Mouse (Mus musculus): ENCODE measurements at regions not wholly inside any gene's neighbourhood (a gene's known extent, or its start where the extent isn't known, plus 50 kb on each side); places are given as distances from the start of the nearest gene placed in this dataset.
A peak's percentile ranks its signal among the peaks of the same experiment; 100 is the strongest.

- no peak for ATAC-seq (ENCODE audit: low read depth)
- no peaks in the 10 kb centered on the region for H3K36me3 ChIP-seq (ENCODE audit: control insufficient read depth, insufficient read depth, low read length)
- peaks cover 13% of the 10 kb centered on the region; the same call in 1 of the 2 replicates for H3K4me1 ChIP-seq (ENCODE audit: control insufficient read depth, insufficient read depth, low read length)
- H3K27ac ChIP-seq (ENCODE audit: low read depth, low read length) = no peak overlapping the region
- WGBS = 82% methylated on average over 3 of the region's 3 CpGs
- no peak overlapping the region for H3K4me2 ChIP-seq (ENCODE audit: low read depth, low read length)
- no peak overlapping the region for H3K9ac ChIP-seq (replicated peaks; ENCODE audit: low read depth, low read length)
- no peaks in the 10 kb centered on the region for H3K27me3 ChIP-seq (ENCODE audit: control insufficient read depth, insufficient read depth, low read length)
- no peak overlapping the region for H3K4me3 ChIP-seq (ENCODE audit: low read depth, low read length)
- no peaks in the 10 kb centered on the region for H3K9me3 ChIP-seq (ENCODE audit: control insufficient read depth, low read length)
These were observed 186.3 kb upstream of the Mvb12b start for GRCm38 (mm10) chr2:34074066-34074465.

DNA sequence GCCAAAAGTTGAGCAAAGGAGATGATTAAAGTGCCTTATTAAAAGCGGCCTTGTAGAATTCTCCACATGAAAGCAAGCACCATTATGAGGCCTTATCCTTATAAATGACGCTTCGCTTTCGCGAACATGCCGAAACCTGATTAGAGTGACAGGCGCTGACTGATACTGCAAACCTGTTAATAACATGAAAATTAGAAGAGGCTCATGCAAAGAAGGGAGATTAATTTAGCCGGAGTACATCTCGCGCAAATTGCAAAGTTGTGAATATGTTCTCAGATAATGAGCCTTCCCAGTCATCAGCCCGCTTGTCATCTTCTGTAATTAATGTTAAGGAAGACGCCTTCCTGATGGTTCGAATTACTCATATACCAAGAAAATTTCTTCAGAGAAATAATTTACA lies 177.8 kb upstream of the Mvb12b start:
- H3K4me1 ChIP-seq (ENCODE audit: control insufficient read depth, insufficient read depth, low read length) = no peaks in the 10 kb centered on the region
- no peak overlapping the region for H3K4me3 ChIP-seq (ENCODE audit: low read depth, low read length)
- H3K4me2 ChIP-seq (ENCODE audit: low read depth, low read length) = no peak overlapping the region
- H3K9me3 ChIP-seq (ENCODE audit: control insufficient read depth, low read length) = no peaks in the 10 kb centered on the region
- 76% methylated on average over 13 of the region's 13 CpGs for WGBS
- no peak overlapping the region for H3K9ac ChIP-seq (replicated peaks; ENCODE audit: low read depth, low read length)
- ATAC-seq (ENCODE audit: low read depth) = no peak
- no peaks in the 10 kb centered on the region for H3K27me3 ChIP-seq (ENCODE audit: control insufficient read depth, insufficient read depth, low read length)
- H3K36me3 ChIP-seq (ENCODE audit: control insufficient read depth, insufficient read depth, low read length) = no peaks in the 10 kb centered on the region
- H3K27ac ChIP-seq (ENCODE audit: low read depth, low read length) = no peak overlapping the region

GRCm38 (mm10) chr2:34065090-34065489 lies 177.3 kb upstream of the Mvb12b start:
- Histone ChIP-seq H3K27ac (ENCODE audit: low read depth, low read length) (no peak overlapping the region), H3K9me3 (ENCODE audit: control insufficient read depth, low read length) (no peaks in the 10 kb centered on the region), H3K4me3 (ENCODE audit: low read depth, low read length) (no peak overlapping the region), H3K4me1 (ENCODE audit: control insufficient read depth, insufficient read depth, low read length) (no peaks in the 10 kb centered on the region), H3K4me2 (ENCODE audit: low read depth, low read length) (no peak overlapping the region), H3K9ac (replicated peaks; ENCODE audit: low read depth, low read length) (no peak overlapping the region), H3K27me3 (ENCODE audit: control insufficient read depth, insufficient read depth, low read length) (no peaks in the 10 kb centered on the region), H3K36me3 (ENCODE audit: control insufficient read depth, insufficient read depth, low read length) (no peaks in the 10 kb centered on the region)
- 52% methylated on average over 10 of the region's 10 CpGs for WGBS
- ATAC-seq (ENCODE audit: low read depth) = no peak

DNA sequence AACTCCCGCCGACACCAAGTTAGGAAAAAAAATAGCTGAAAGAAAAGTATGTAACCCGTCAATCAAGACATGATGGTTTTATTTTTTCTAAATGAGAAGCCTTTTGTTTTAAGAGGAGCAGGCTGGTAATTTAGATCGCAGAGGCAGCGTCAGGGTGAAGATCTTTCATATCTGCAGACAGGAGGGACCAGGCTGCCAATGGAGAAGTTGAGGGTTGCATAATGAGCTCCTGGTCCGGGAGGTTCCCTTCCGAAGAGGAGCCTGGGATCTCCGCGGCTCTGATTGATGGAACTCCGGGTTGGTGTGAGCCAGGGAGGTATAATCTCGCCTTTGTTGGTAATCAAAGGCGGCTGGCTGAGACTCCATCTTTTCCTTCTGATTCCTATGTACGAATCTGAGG lies 168.8 kb upstream of the Mvb12b start:
- Histone ChIP-seq H3K36me3 (ENCODE audit: control insufficient read depth, insufficient read depth, low read length) (no peaks in the 10 kb centered on the region), H3K4me1 (ENCODE audit: control insufficient read depth, insufficient read depth, low read length) (no peaks in the 10 kb centered on the region), H3K4me3 (ENCODE audit: low read depth, low read length) (no peak overlapping the region), H3K27ac (ENCODE audit: low read depth, low read length) (no peak overlapping the region), H3K4me2 (ENCODE audit: low read depth, low read length) (no peak overlapping the region), H3K9ac (replicated peaks; ENCODE audit: low read depth, low read length) (no peak overlapping the region), H3K27me3 (ENCODE audit: control insufficient read depth, insufficient read depth, low read length) (no peaks in the 10 kb centered on the region), H3K9me3 (ENCODE audit: control insufficient read depth, low read length) (no peaks in the 10 kb centered on the region)
- no peak for ATAC-seq (ENCODE audit: low read depth)
- 71% methylated on average over 13 of the region's 13 CpGs for WGBS

DNA sequence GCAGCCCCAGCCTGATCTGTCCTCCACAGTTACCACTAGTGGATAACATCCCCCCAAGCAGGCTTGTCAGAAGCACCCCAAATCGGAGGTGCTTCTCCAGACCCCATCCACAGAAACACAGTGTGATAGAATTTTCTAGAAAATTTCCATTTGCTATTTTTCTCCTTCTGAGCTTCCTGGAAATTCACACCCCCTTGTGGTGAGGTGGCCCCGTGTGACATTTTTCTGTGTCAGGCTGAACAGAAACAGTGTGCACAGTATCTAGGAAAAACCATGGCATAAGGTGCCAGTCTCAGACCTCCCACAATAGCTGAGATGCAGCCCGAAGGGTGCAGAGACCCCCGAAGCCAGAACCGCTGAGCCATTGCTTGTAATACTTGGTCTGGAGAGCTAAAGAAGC lies 155.3 kb upstream of the Mvb12b start:
- ATAC-seq (ENCODE audit: low read depth) = no peak
- H3K4me1 ChIP-seq (ENCODE audit: control insufficient read depth, insufficient read depth, low read length) = no peaks in the 10 kb centered on the region
- WGBS = 87% methylated on average over 5 of the region's 5 CpGs
- H3K9me3 ChIP-seq (ENCODE audit: control insufficient read depth, low read length) = no peaks in the 10 kb centered on the region
- H3K36me3 ChIP-seq (ENCODE audit: control insufficient read depth, insufficient read depth, low read length) = no peaks in the 10 kb centered on the region
- H3K27ac ChIP-seq (ENCODE audit: low read depth, low read length) = no peak overlapping the region
- no peak overlapping the region for H3K4me2 ChIP-seq (ENCODE audit: low read depth, low read length)
- H3K9ac ChIP-seq (replicated peaks; ENCODE audit: low read depth, low read length) = no peak overlapping the region
- H3K4me3 ChIP-seq (ENCODE audit: low read depth, low read length) = no peak overlapping the region
- H3K27me3 ChIP-seq (ENCODE audit: control insufficient read depth, insufficient read depth, low read length) = no peaks in the 10 kb centered on the region

DNA sequence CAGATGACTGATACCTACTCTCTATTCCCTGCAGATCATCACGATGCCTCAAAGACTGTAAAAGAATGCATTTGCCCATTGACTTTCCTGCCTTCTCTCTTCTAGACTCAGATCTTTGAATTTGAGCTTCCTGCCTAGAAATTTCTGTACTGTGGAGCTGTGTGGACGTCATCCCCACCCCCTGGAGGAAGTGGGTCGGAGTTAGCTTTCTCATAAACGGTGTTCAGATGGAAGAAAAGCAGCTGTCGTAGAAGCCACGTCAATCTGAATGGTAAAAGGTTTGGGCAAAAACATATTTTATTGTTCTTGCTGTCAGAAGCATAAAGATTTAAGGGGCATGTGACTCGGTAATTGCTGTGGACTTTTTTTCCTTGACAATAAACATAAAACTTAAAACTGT lies 154.6 kb upstream of the Mvb12b start:
- H3K4me3 ChIP-seq (ENCODE audit: low read depth, low read length) = no peak overlapping the region
- ATAC-seq (ENCODE audit: low read depth) = no peak
- no peaks in the 10 kb centered on the region for H3K36me3 ChIP-seq (ENCODE audit: control insufficient read depth, insufficient read depth, low read length)
- no peak overlapping the region for H3K9ac ChIP-seq (replicated peaks; ENCODE audit: low read depth, low read length)
- no peaks in the 10 kb centered on the region for H3K27me3 ChIP-seq (ENCODE audit: control insufficient read depth, insufficient read depth, low read length)
- no peak overlapping the region for H3K27ac ChIP-seq (ENCODE audit: low read depth, low read length)
- no peaks in the 10 kb centered on the region for H3K9me3 ChIP-seq (ENCODE audit: control insufficient read depth, low read length)
- no peaks in the 10 kb centered on the region for H3K4me1 ChIP-seq (ENCODE audit: control insufficient read depth, insufficient read depth, low read length)
- H3K4me2 ChIP-seq (ENCODE audit: low read depth, low read length) = no peak overlapping the region
- 48% methylated on average over 7 of the region's 7 CpGs for WGBS

GRCm38 (mm10) chr2:34038982-34039381 lies 151.2 kb upstream of the Mvb12b start:
- no peak overlapping the region for H3K27ac ChIP-seq (ENCODE audit: low read depth, low read length)
- H3K4me2 ChIP-seq (ENCODE audit: low read depth, low read length) = no peak overlapping the region
- H3K27me3 ChIP-seq (ENCODE audit: control insufficient read depth, insufficient read depth, low read length) = no peaks in the 10 kb centered on the region
- no peaks in the 10 kb centered on the region for H3K36me3 ChIP-seq (ENCODE audit: control insufficient read depth, insufficient read depth, low read length)
- ATAC-seq (ENCODE audit: low read depth) = no peak
- H3K9me3 ChIP-seq (ENCODE audit: control insufficient read depth, low read length) = no peaks in the 10 kb centered on the region
- H3K9ac ChIP-seq (replicated peaks; ENCODE audit: low read depth, low read length) = no peak overlapping the region
- 60% methylated on average over 8 of the region's 8 CpGs for WGBS
- H3K4me1 ChIP-seq (ENCODE audit: control insufficient read depth, insufficient read depth, low read length) = no peaks in the 10 kb centered on the region
- no peak overlapping the region for H3K4me3 ChIP-seq (ENCODE audit: low read depth, low read length)

GRCm38 (mm10) chr2:34033212-34033611 lies 145.5 kb upstream of the Mvb12b start:
- no peak overlapping the region for H3K9ac ChIP-seq (replicated peaks; ENCODE audit: low read depth, low read length)
- no peak for ATAC-seq (ENCODE audit: low read depth)

GRCm38 (mm10) chr2:34031421-34031820 lies 143.7 kb upstream of the Mvb12b start:
- WGBS = 29% methylated on average over 7 of the region's 7 CpGs
- H3K9ac ChIP-seq (replicated peaks; ENCODE audit: low read depth, low read length) = no peak overlapping the region
- no peak overlapping the region for H3K4me2 ChIP-seq (ENCODE audit: low read depth, low read length)
- no peaks in the 10 kb centered on the region for H3K27me3 ChIP-seq (ENCODE audit: control insufficient read depth, insufficient read depth, low read length)
- no peaks in the 10 kb centered on the region for H3K36me3 ChIP-seq (ENCODE audit: control insufficient read depth, insufficient read depth, low read length)
- no peak for ATAC-seq (ENCODE audit: low read depth)
- peaks cover 19% of the 10 kb centered on the region for H3K4me1 ChIP-seq (ENCODE audit: control insufficient read depth, insufficient read depth, low read length)
- H3K4me3 ChIP-seq (ENCODE audit: low read depth, low read length) = no peak overlapping the region
- peak overlapping the region; percentile 1; the same call in 1 of the 2 replicates for H3K27ac ChIP-seq (ENCODE audit: low read depth, low read length)
- H3K9me3 ChIP-seq (ENCODE audit: control insufficient read depth, low read length) = no peaks in the 10 kb centered on the region

More at GRCm38 (mm10) chr2:34033212-34033611, 145.5 kb upstream of the Mvb12b start:
- Histone ChIP-seq H3K27me3 (ENCODE audit: control insufficient read depth, insufficient read depth, low read length) (no peaks in the 10 kb centered on the region), H3K27ac (ENCODE audit: low read depth, low read length) (no peak overlapping the region), H3K4me3 (ENCODE audit: low read depth, low read length) (no peak overlapping the region), H3K36me3 (ENCODE audit: control insufficient read depth, insufficient read depth, low read length) (no peaks in the 10 kb centered on the region), H3K4me1 (ENCODE audit: control insufficient read depth, insufficient read depth, low read length) (peaks cover 14% of the 10 kb centered on the region), H3K4me2 (ENCODE audit: low read depth, low read length) (no peak overlapping the region), H3K9me3 (ENCODE audit: control insufficient read depth, low read length) (no peaks in the 10 kb centered on the region)
- WGBS = 33% methylated on average over 11 of the region's 11 CpGs

DNA sequence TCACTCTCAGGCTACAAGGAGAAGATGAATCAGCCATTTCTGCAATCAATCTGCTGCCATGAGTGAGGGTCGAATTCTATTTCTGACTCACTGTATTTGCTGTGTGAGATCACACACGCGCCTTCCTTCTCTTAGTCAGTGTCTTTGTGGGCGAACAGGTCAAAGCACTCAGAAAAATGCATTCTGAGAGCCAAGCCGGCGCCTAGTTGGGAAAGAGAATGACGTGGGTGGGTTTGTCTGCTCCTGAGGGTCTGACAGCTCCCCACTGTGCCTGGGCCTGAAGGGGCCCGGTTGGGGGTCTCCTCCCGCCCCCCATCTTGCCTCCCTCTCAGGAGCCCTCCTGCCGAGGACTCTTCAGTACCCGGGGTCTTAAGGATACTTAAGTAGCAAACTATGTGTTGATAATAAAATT lies 143.3 kb upstream of the Mvb12b start:
- Histone ChIP-seq H3K36me3 (ENCODE audit: control insufficient read depth, insufficient read depth, low read length) (no peaks in the 10 kb centered on the region), H3K27me3 (ENCODE audit: control insufficient read depth, insufficient read depth, low read length) (no peaks in the 10 kb centered on the region), H3K27ac (ENCODE audit: low read depth, low read length) (peak overlapping the region; percentile 1; the same call in 1 of the 2 replicates), H3K4me1 (ENCODE audit: control insufficient read depth, insufficient read depth, low read length) (peaks cover 19% of the 10 kb centered on the region), H3K9me3 (ENCODE audit: control insufficient read depth, low read length) (no peaks in the 10 kb centered on the region), H3K4me3 (ENCODE audit: low read depth, low read length) (no peak overlapping the region), H3K4me2 (ENCODE audit: low read depth, low read length) (no peak overlapping the region), H3K9ac (replicated peaks; ENCODE audit: low read depth, low read length) (no peak overlapping the region)
- ATAC-seq (ENCODE audit: low read depth) = no peak
- 17% methylated on average over 11 of the region's 11 CpGs for WGBS

Data from neural tube, embryonic 14.5 days (tissue).